In the genomic region with DNA sequence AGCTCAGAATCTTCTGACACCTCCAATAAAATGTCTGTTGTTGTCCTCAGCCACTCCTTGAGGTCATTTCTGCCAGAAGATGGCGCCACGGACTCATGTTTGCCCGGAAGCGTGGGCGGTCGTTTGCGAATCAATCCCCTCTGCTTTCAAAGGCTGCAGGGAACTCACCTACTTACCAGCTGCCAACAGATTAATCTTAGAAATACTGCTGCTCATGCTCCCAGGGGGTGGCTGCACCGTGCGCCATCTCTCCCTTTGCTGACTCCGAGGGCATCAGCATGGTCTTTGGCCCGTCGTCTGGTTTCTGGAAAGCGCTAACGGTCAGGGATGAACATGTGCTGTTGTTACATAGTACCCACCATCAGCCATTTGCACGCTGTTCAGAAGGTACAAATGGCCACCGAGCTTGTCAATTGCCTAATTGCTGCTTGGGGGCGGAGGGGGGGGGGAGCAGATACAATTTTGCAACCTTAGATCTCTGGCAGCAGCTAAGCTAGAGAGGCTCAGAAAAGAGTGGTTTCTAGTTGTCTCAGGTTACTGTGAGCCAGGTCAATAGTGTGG, we compare ENCODE assay signal across 8 mouse cellular contexts. TPM values are rescaled to one million over a fixed set of nuclear protein-coding genes. Genes with fewer than 3 reads are reported as not detected.
DNase-seq lines count a peak whose midpoint lies in the region; ATAC-seq and TF ChIP-seq lines count a peak whose summit lies in the region.

No protein-coding gene starts in this region.

- peak; percentile 94 for TF ChIP-seq CTCF in brain, embryonic 14.5 days (IDR thresholded peaks at IDR 0.05; ENCODE audit: borderline replicate concordance, extremely low read depth, insufficient read depth, insufficient read length)

- H3K27me3 ChIP-seq in forebrain, embryonic 10.5 days (ENCODE audit: poor library complexity, severe bottlenecking) = no peaks in the 10 kb centered on the region
- H3K27me3 ChIP-seq in heart, embryonic 14.5 days (ENCODE audit: control insufficient read depth, insufficient read depth, low read length) = no peaks in the 10 kb centered on the region
- no peaks in the 10 kb centered on the region for H3K27me3 ChIP-seq in liver, embryonic 11.5 days (replicated peaks; ENCODE audit: control insufficient read depth, insufficient read depth, low read length)
- no peaks in the 10 kb centered on the region for H3K27me3 ChIP-seq in stomach, embryonic 15.5 days (replicated peaks)

- H3K27ac ChIP-seq in forebrain, embryonic 10.5 days = peak overlapping the region; percentile 86
- no peak overlapping the region for H3K27ac ChIP-seq in heart, embryonic 14.5 days (replicated peaks in 1 of 2; ENCODE audit: control insufficient read depth in 1 of 2, insufficient read depth in 1 of 2, low read depth in 2 of 2, low read length in 2 of 2)
- no peak overlapping the region for H3K27ac ChIP-seq in liver, embryonic 11.5 days (ENCODE audit: low read depth, low read length)
- no peak overlapping the region; the same call in 1 of the 2 replicates for H3K27ac ChIP-seq in stomach, embryonic 15.5 days

- H3K4me2 ChIP-seq in heart, embryonic 14.5 days (ENCODE audit: low read length) = peak overlapping the region; percentile 61
- H3K4me2 ChIP-seq in liver, embryonic 11.5 days = peak overlapping the region; percentile 79
- H3K4me2 ChIP-seq in stomach, embryonic 15.5 days = peak overlapping the region; percentile 87

- peaks cover 31% of the 10 kb centered on the region for H3K4me1 ChIP-seq in forebrain, embryonic 10.5 days
- peaks cover 9 to 19% of the 10 kb centered on the region in 2 experiments for H3K4me1 ChIP-seq in heart, embryonic 14.5 days (ENCODE audit: control insufficient read depth in 2 of 2, insufficient read depth in 2 of 2, low read length in 2 of 2)
- H3K4me1 ChIP-seq in liver, embryonic 11.5 days (replicated peaks; ENCODE audit: control insufficient read depth, insufficient read depth, low read length) = peaks cover 7% of the 10 kb centered on the region
- peaks cover 4% of the 10 kb centered on the region; the same call in 1 of the 2 replicates for H3K4me1 ChIP-seq in stomach, embryonic 15.5 days

- H3K36me3 ChIP-seq in forebrain, embryonic 10.5 days (replicated peaks) = no peaks in the 10 kb centered on the region
- H3K36me3 ChIP-seq in heart, embryonic 14.5 days (ENCODE audit: control insufficient read depth, insufficient read depth, low read length) = no peaks in the 10 kb centered on the region
- H3K36me3 ChIP-seq in liver, embryonic 11.5 days (ENCODE audit: control insufficient read depth, insufficient read depth, low read length) = no peaks in the 10 kb centered on the region
- no peaks in the 10 kb centered on the region for H3K36me3 ChIP-seq in stomach, embryonic 15.5 days

- peak; percentile 33 for ATAC-seq in heart, embryonic 14.5 days (ENCODE audit: insufficient number of reproducible peaks, insufficient read depth, low FRiP score, low read depth)
- peak; percentile 61 for ATAC-seq in liver, embryonic 11.5 days (replicated peaks; ENCODE audit: low FRiP score)
- ATAC-seq in stomach, embryonic 15.5 days (ENCODE audit: insufficient read depth, low FRiP score, low read depth) = peak; percentile 65; the same call in 1 of the 2 replicates

- no peak for TF ChIP-seq POLR2A in brain, embryonic 14.5 days (IDR thresholded peaks at IDR 0.05; ENCODE audit: borderline replicate concordance, extremely low read depth, insufficient read depth, insufficient read length, poor library complexity, severe bottlenecking)

- peak; percentile 89 for DNase-seq in CD4-positive, CD25-positive, alpha-beta regulatory T cell, adult 2 months (ENCODE audit: low read depth, low spot score)
- DNase-seq in brain, embryonic 14.5 days (ENCODE audit: low read depth) = peak; percentile 94
- peak; percentile 89 for DNase-seq in forebrain, embryonic 10.5 days (ENCODE audit: extremely low spot score, low spot score)
- peak; percentile 94 for DNase-seq in kidney, postnatal 10 days
- DNase-seq in liver, embryonic 11.5 days (ENCODE audit: low spot score) = peak; percentile 84
- DNase-seq in neural tube, embryonic 10.5 days (ENCODE audit: extremely low spot score, low spot score) = peak; percentile 95

- peak overlapping the region; percentile 46 for H3K4me3 ChIP-seq in forebrain, embryonic 10.5 days
- H3K4me3 ChIP-seq in heart, embryonic 14.5 days (ENCODE audit: control insufficient read depth in 1 of 2, insufficient read depth in 1 of 2, low read depth in 1 of 2, low read length in 2 of 2) = peak overlapping the region; percentile 28 to 32
- peak overlapping the region; percentile 45 for H3K4me3 ChIP-seq in liver, embryonic 11.5 days (ENCODE audit: low read depth, low read length)
- H3K4me3 ChIP-seq in stomach, embryonic 15.5 days (replicated peaks) = peak overlapping the region; percentile 40

- no peaks in the 10 kb centered on the region for H3K9me3 ChIP-seq in forebrain, embryonic 10.5 days
- no peaks in the 10 kb centered on the region for H3K9me3 ChIP-seq in heart, embryonic 14.5 days (ENCODE audit: control insufficient read depth, low read length)
- H3K9me3 ChIP-seq in liver, embryonic 11.5 days (ENCODE audit: control insufficient read depth, low read length) = no peaks in the 10 kb centered on the region
- H3K9me3 ChIP-seq in stomach, embryonic 15.5 days = no peaks in the 10 kb centered on the region

- H3K9ac ChIP-seq in heart, embryonic 14.5 days (ENCODE audit: low read length) = peak overlapping the region; percentile 53
- H3K9ac ChIP-seq in liver, embryonic 11.5 days (ENCODE audit: low read depth, low read length) = peak overlapping the region; percentile 60
- peak overlapping the region; percentile 32; the same call in 1 of the 2 replicates for H3K9ac ChIP-seq in stomach, embryonic 15.5 days

- WGBS in forebrain, embryonic 10.5 days = 3% methylated on average over 17 of the region's 17 CpGs
- WGBS in heart, embryonic 14.5 days = 1% methylated on average over 17 of the region's 17 CpGs
- 3% methylated on average over 17 of the region's 17 CpGs for whole genome bisulfite sequencing in liver, embryonic 11.5 days
- 2% methylated on average over 17 of the region's 17 CpGs for WGBS in stomach, embryonic 15.5 days

RNA-seq across cellular contexts. Expression of gene Prtg, which starts 39.8 kb away (rescaled TPM):
- 0.66 and 0.86 TPM in 2 replicates for polyA plus RNA-seq in brain, embryonic 14.5 days (2012; rRNA removed)
- 10.1 and 11.5 TPM in 2 replicates for polyA plus RNA-seq in forebrain, embryonic 10.5 days (2016; fragmentation: Nextera tagmentation; extraction: Ambion mirVana)
- polyA plus RNA-seq in heart, embryonic 14.5 days (2014; fragmentation: Nextera tagmentation; extraction: Ambion mirVana) = 0.82 and 1.1 TPM in 2 replicates
- polyA plus RNA-seq in liver, embryonic 11.5 days (2014; fragmentation: Nextera tagmentation; extraction: Ambion mirVana) = 1.7 TPM in 2 replicates
- polyA plus RNA-seq in stomach, embryonic 15.5 days (2015; fragmentation: Nextera tagmentation; extraction: Ambion mirVana) = 0.31 and 0.46 TPM in 2 replicates
